Mouse (Mus musculus) liver, embryonic 14.5 days (tissue): ENCODE measurements at regions not wholly inside any gene's neighbourhood (a gene's known extent, or its start where the extent isn't known, plus 50 kb on each side); places are given as distances from the start of the nearest gene placed in this dataset.

Experiments
- ATAC-seq: fragments of 200-750 bp; cut with Nextera tagmentation; 2 replicates; pipeline ENCODE4 v1.8.0; 2017; ENCODE audit warnings: moderate number of reproducible peaks, mild to moderate bottlenecking, moderate library complexity; ENCODE audit not compliant: insufficient read depth
- DNase-seq, 3 experiments: peaks; one replicate each; pipeline ENCODE4 v3.0.0-alpha.2; 2012 to 2013; ENCODE audit warnings: low read depth in 3 of 3, low spot score in 3 of 3
- H3K27ac ChIP-seq: fragments of 300-500 bp; sonication (generic); 2 replicates; pipeline ENCODE4 v1.5.1; 2014; ENCODE audit warnings: moderate library complexity, mild to moderate bottlenecking, control low read depth, inconsistent platforms
- H3K27me3 ChIP-seq: fragments of 300-500 bp; sonication (generic); 2 replicates; pipeline ENCODE4 v1.6.1; 2014; ENCODE audit warnings: mild to moderate bottlenecking, low read length, moderate library complexity; ENCODE audit not compliant: control insufficient read depth, insufficient read depth
- H3K36me3 ChIP-seq: fragments of 300-500 bp; sonication (generic); replicated peaks from 2 replicates; pipeline ENCODE4 v1.6.1; 2014; ENCODE audit warnings: low read depth; ENCODE audit not compliant: control insufficient read depth, insufficient read depth
- H3K4me1 ChIP-seq, 2 experiments: fragments of 200-500 bp in 1 of 2; fragments of 300-500 bp in 1 of 2; sonication (generic) in 1 of 2; replicated peaks; 2 replicates each; pipeline ENCODE4 v1.6.1; 2012 to 2014; ENCODE audit warnings: antibody characterized with exemption in 1 of 2, inconsistent platforms in 1 of 2, low read length in 1 of 2; ENCODE audit not compliant: control insufficient read depth in 2 of 2, insufficient read depth in 2 of 2
- H3K4me2 ChIP-seq: fragments of 300-500 bp; sonication (generic); 2 replicates; pipeline ENCODE4 v1.6.1; 2014; ENCODE audit warnings: low read depth, mild to moderate bottlenecking, control low read depth, moderate library complexity
- H3K4me3 ChIP-seq, 2 experiments: fragments of 200-500 bp in 1 of 2; fragments of 300-500 bp in 1 of 2; sonication (generic) in 1 of 2; 2 replicates each; pipeline ENCODE4 v1.5.1; 2012 to 2014; ENCODE audit warnings: low read depth in 2 of 2, low read length in 2 of 2, mild to moderate bottlenecking in 2 of 2, control low read depth in 1 of 2, inconsistent platforms in 1 of 2, moderate library complexity in 1 of 2; ENCODE audit not compliant: insufficient read depth in 1 of 2
- H3K9ac ChIP-seq: fragments of 300-500 bp; sonication (generic); replicated peaks from 2 replicates; pipeline ENCODE4 v1.6.1; 2014; ENCODE audit warnings: mild to moderate bottlenecking, control low read depth, moderate library complexity
- H3K9me3 ChIP-seq: fragments of 300-500 bp; sonication (generic); 2 replicates; pipeline ENCODE4 v1.6.1; 2016; ENCODE audit warnings: low read length, mixed read lengths; ENCODE audit not compliant: control insufficient read depth
- CTCF ChIP-seq: IDR thresholded peaks from 2 replicates; pipeline ENCODE4 v1.5.1; 2016; ENCODE audit warnings: antibody characterized with exemption, low read depth, control low read depth
- EP300 ChIP-seq: IDR thresholded peaks from 2 replicates; pipeline ENCODE4 v1.6.1; 2016; ENCODE audit warnings: antibody characterized with exemption, low read depth
- WGBS: fragments of 180-500 bp; shearing (Covaris S2); extraction: QIAGEN DNeasy Blood & Tissue Kit; methylation state at CpG from one replicate; pipeline ENCODE4 v1.1.7; 2014; ENCODE audit not compliant: insufficient replicate concordance; 5-methylcytosine and 5-hydroxymethylcytosine counted together

DNA sequence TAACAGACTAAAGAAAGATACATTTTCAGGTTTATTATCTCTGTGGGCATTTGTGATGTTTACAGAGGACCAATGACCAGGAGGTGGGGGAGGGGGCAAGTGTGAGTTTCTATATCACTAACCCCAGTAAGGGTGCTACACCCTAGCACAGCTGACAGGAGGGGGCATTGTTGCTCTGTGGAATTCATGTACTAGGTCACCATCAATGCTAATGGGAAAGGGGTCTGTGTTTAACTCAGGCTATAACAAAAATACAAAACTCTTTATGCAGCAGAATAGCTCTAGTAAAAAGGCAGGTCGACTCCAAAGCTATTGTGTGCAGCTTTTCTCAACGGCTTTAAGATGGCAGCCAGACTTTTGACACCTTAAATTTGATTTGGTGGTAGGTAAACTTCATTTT is 181.1 kb upstream of the Lrig3 start:
- no peaks in the 10 kb centered on the region for H3K9me3 ChIP-seq
- H3K27me3 ChIP-seq = no peaks in the 10 kb centered on the region
- no peak overlapping the region; the same call in 1 of the 2 replicates for H3K4me2 ChIP-seq
- ATAC-seq (no peak), DNase-seq (no peak)
- no peak overlapping the region for H3K27ac ChIP-seq
- H3K4me3 ChIP-seq = no peak overlapping the region
- TF ChIP-seq EP300 (no peak), CTCF (peak; percentile 38; the same call in 1 of the 2 replicates)
- 14% methylated on average over 2 of the region's 2 CpGs for WGBS
- no peak overlapping the region for H3K9ac ChIP-seq
- peaks cover 2 to 10% of the 10 kb centered on the region in 2 experiments; a peak in 2 of 4 replicates for H3K4me1 ChIP-seq
- no peaks in the 10 kb centered on the region for H3K36me3 ChIP-seq

DNA sequence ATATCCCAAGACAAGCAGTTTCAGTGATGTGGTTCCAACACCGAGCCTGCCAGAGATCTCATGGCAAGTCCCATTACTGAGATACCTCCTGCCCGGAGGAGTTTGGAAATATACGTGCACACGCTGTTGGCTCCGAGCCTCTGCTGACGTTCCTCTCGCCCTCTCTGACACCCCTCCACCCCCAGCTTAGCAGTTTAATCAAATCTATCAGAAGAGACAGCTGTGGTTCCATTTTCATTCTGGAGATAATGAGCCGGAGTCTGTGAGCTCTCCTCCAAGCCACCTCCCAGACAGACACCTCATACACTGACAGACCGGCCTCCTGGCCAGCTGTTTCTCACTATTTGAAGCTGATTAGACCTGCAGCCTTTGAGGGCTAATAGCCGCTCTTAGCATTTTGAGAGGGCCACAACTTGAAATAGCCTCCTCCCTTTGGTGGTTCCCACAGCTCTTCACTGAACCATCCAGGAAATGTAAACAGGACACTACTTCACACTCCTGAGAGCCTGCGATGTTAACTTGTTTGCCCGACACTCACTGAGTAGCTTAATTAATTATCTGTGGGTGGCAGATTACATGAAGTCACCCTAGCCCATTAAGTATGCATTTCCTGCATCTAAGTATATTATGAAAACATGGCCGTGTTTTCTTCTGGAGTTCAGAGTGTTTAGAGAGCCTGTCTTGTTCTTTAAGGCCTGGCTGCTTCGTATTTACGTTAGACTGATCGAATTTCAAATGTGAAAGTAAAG is 180.3 kb upstream of the Lrig3 start:
- Histone ChIP-seq H3K36me3 (no peaks in the 10 kb centered on the region), H3K4me3 (no peak overlapping the region)
- TF ChIP-seq CTCF (no peak), EP300 (no peak)

GRCm38 (mm10) chr10:125786197-125786879 is 179.6 kb upstream of the Lrig3 start:
- TF ChIP-seq EP300 = no peak
- no peak for TF ChIP-seq CTCF
- H3K4me2 ChIP-seq = peak overlapping the region; percentile 49
- DNase-seq = no peak
- ATAC-seq = no peak
- H3K27me3 ChIP-seq = no peaks in the 10 kb centered on the region
- 10% methylated on average over 10 of the region's 10 CpGs for WGBS
- H3K9ac ChIP-seq = no peak overlapping the region
- H3K36me3 ChIP-seq = no peaks in the 10 kb centered on the region
- H3K4me1 ChIP-seq = peaks cover 2 to 10% of the 10 kb centered on the region in 2 experiments; a peak in 2 of 4 replicates
- H3K27ac ChIP-seq = no peak overlapping the region
- H3K9me3 ChIP-seq = no peaks in the 10 kb centered on the region
- H3K4me3 ChIP-seq = no peak overlapping the region

More for the DNA sequence above, 180.3 kb upstream of the Lrig3 start:
- H3K9me3 ChIP-seq = no peaks in the 10 kb centered on the region
- peaks cover 2 to 10% of the 10 kb centered on the region in 2 experiments; a peak in 2 of 4 replicates for H3K4me1 ChIP-seq
- H3K27ac ChIP-seq = no peak overlapping the region
- H3K4me2 ChIP-seq = peak overlapping the region; percentile 49
- no peaks in the 10 kb centered on the region for H3K27me3 ChIP-seq
- WGBS = 16% methylated on average over 16 of the region's 16 CpGs
- DNase-seq (no peak), ATAC-seq (peak; percentile 28; the same call in 1 of the 2 replicates)
- H3K9ac ChIP-seq = no peak overlapping the region

- H3K36me3 ChIP-seq = no peaks in the 10 kb centered on the region
- 12% methylated on average over 17 of the region's 17 CpGs for WGBS
- DNase-seq (no peak), ATAC-seq (no peak)
- no peak overlapping the region for H3K4me3 ChIP-seq
- no peaks in the 10 kb centered on the region for H3K9me3 ChIP-seq
- no peak overlapping the region for H3K27ac ChIP-seq
- TF ChIP-seq EP300 (no peak), CTCF (no peak)
- H3K27me3 ChIP-seq = no peaks in the 10 kb centered on the region
- H3K9ac ChIP-seq = no peak overlapping the region
- H3K4me1 ChIP-seq = peaks cover 2 to 10% of the 10 kb centered on the region in 2 experiments; a peak in 2 of 4 replicates
- peak overlapping the region; percentile 49 for H3K4me2 ChIP-seq
These were observed 179.1 kb upstream of the Lrig3 start for GRCm38 (mm10) chr10:125786880-125787337.
